Mouse (Mus musculus): ENCODE data around the gene Il31ra.

The Il31ra gene

GRCm38 (mm10) chr13:112569606-112570005 is 24.6 kb downstream of the Il31ra start:
- no peak for DNase-seq (ENCODE audit: extremely low read depth, insufficient read length, low spot score)

GRCm38 (mm10) chr13:112560554-112561138 is 33.5 kb downstream of the Il31ra start:
- DNase-seq (ENCODE audit: extremely low read depth, insufficient read length, low spot score), result no peak

- DNase-seq (ENCODE audit: extremely low read depth, insufficient read length, low spot score), result no peak
Observed at GRCm38 (mm10) chr13:112556501-112556900, 37.7 kb downstream of the Il31ra start.

- DNase-seq (ENCODE audit: extremely low read depth, insufficient read length, low spot score), result no peak
Observed at GRCm38 (mm10) chr13:112553304-112553703, 40.9 kb downstream of the Il31ra start.

- DNase-seq (ENCODE audit: extremely low read depth, insufficient read length, low spot score), result no peak
Observed at GRCm38 (mm10) chr13:112551641-112552548, 42.3 kb downstream of the Il31ra start.

GRCm38 (mm10) chr13:112541223-112541975 is 52.8 kb downstream of the Il31ra start:
- no peak for DNase-seq (ENCODE audit: extremely low read depth, insufficient read length, low spot score)

- no peak for DNase-seq (ENCODE audit: extremely low read depth, insufficient read length, low spot score)
Observed at GRCm38 (mm10) chr13:112540616-112541015, 53.5 kb downstream of the Il31ra start.

- DNase-seq (ENCODE audit: extremely low read depth, insufficient read length, low spot score), result no peak
Observed at GRCm38 (mm10) chr13:112537065-112537464, 57.1 kb downstream of the Il31ra start.

GRCm38 (mm10) chr13:112536611-112537010 is 57.5 kb downstream of the Il31ra start:
- no peak for DNase-seq (ENCODE audit: extremely low read depth, insufficient read length, low spot score)

GRCm38 (mm10) chr13:112533556-112533955 is 60.6 kb downstream of the Il31ra start:
- no peak for DNase-seq (ENCODE audit: extremely low read depth, insufficient read length, low spot score)

- DNase-seq (ENCODE audit: extremely low read depth, insufficient read length, low spot score), result no peak
Observed at GRCm38 (mm10) chr13:112532235-112532634, 61.9 kb downstream of the Il31ra start.

- DNase-seq (ENCODE audit: extremely low read depth, insufficient read length, low spot score), result peak; percentile 35
Observed at GRCm38 (mm10) chr13:112529893-112530292, 64.3 kb downstream of the Il31ra start.

GRCm38 (mm10) chr13:112527186-112527585 is 67.0 kb downstream of the Il31ra start:
- no peak for DNase-seq (ENCODE audit: extremely low read depth, insufficient read length, low spot score)

- no peak for DNase-seq (ENCODE audit: extremely low read depth, insufficient read length, low spot score)
Observed at GRCm38 (mm10) chr13:112523346-112523970, 70.7 kb downstream of the Il31ra start.

GRCm38 (mm10) chr13:112522896-112523295 is 71.3 kb downstream of the Il31ra start:
- no peak for DNase-seq (ENCODE audit: extremely low read depth, insufficient read length, low spot score)

GRCm38 (mm10) chr13:112522261-112522660 is 71.9 kb downstream of the Il31ra start:
- no peak for DNase-seq (ENCODE audit: extremely low read depth, insufficient read length, low spot score)

GRCm38 (mm10) chr13:112514546-112514945 is 79.6 kb downstream of the Il31ra start:
- no peak for DNase-seq (ENCODE audit: extremely low read depth, insufficient read length, low spot score)

- no peak for DNase-seq (ENCODE audit: extremely low read depth, insufficient read length, low spot score)
Observed at GRCm38 (mm10) chr13:112512824-112513223, 81.3 kb downstream of the Il31ra start.

- DNase-seq (ENCODE audit: extremely low read depth, insufficient read length, low spot score), result no peak
Observed at GRCm38 (mm10) chr13:112511810-112512209, 82.3 kb downstream of the Il31ra start.

- DNase-seq (ENCODE audit: extremely low read depth, insufficient read length, low spot score), result no peak
Observed at GRCm38 (mm10) chr13:112511261-112511660, 82.9 kb downstream of the Il31ra start.
